Mouse (Mus musculus) layer of hippocampus, postnatal 14 days (tissue): ENCODE results near the gene Nfkbia. TPM values are rescaled to one million over a fixed set of nuclear protein-coding genes. Genes with fewer than 3 reads are reported as not detected.
A peak's percentile ranks its signal among the peaks of the same experiment; 100 is the strongest.

Experiments
- DNase-seq, 2 experiments: peaks; one replicate each; pipeline ENCODE4 v3.0.0; 2021 to 2022; ENCODE audit warnings: low spot score in 2 of 2, mixed read lengths in 1 of 2
- total RNA-seq, 2 experiments: library from RNA; stranded (reverse); gene quantifications; 2 replicates each; pipeline ENCODE4 v1.2.3; 2021

Nfkbia gene
- total RNA-seq, 2 experiments from 2014 or later: 35.2 to 43.8 TPM

DNA sequence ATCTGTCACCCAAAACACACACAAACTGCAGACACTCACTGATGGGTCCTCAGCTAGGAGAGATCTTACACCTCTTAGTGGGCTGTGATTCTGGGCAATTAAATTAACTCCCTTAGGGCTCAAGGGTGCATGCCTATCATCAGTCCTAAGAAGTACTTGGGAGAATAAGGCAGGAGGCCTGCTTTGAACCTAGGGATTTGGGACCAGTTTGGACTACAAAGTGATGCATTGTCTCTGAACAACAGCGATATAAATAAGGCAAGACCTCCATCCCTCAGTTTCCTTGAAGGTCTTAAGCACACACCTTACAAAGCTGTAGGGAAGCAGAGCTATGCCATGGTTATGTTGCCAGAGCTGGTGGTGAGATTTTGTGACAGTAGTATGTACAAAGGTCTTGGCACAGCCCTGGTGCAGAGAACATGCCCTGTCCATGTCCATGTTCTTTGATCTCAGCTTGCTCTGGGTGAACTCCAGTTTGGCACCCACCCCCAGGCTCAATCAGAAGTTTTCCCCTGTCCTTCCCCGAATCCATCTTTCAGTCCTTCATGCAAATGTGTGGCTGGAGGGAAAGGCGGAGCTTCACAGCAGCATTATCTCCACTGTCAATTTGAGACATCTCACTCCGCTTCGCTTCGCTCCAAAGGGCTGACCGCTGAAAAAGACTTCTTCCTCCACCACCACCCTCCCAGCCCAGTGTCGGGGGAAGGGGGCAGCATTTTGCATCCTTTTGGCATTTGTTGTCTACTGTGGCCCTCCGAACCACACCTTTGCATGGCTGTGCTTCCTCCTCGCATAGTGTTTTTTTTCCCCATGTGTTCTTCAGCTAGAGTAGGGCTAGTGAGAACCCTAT, 24.9 kb downstream of the Nfkbia start:
- DNase-seq: no peak

DNA sequence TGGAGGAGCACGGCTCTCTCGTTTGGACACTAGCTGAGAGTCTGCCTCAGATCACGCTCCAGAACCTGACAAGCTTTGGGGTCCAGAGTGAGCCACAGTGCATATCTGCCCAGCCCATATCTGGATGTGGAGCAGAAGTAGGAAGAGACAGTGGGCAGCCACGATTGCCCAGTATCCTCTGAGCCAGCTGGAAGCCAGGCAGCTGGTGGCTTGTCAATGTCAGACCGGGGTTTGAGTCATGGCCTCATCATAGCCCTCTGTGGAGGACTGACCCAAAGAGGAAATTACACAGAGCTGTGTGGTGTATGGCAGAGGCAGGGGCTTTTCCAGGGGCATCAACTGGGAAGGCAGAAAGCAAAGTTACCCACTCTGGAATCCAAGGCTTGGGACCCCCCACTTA, 25.6 kb downstream of the Nfkbia start:
- DNase-seq: no peak

GRCm38 (mm10) chr12:55466088-55466701, 26.3 kb downstream of the Nfkbia start:
- peak in 1 of 2 experiments; percentile 35 for DNase-seq

DNA sequence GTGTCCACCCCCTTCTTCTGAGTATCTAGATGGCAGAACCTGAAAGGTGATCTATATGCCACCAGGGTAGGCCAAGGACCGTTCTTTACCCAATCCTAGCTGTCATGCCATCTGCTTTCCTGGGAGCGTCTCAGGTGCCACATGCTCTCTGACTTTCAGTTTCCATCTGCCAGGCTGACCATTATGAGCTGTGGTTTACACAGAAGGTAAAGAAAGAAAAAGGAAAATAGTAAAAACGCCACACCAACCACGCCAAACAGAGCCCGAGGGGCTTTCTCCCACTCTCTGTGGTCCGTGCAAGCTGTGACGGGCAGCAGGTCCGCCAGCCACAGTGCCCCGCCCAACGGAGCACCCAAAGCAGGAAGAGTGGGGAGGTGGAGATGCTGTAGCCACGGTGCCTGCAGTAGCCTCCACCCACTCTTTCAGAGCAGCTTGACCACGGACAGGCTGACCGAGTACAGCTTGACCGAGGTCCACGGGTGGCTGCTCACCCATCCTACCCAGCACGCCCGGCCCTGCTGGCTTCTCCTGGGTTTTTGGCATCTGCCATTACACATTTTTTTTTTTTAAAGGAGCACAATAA, 27.0 kb downstream of the Nfkbia start:
- no peak for DNase-seq

DNA sequence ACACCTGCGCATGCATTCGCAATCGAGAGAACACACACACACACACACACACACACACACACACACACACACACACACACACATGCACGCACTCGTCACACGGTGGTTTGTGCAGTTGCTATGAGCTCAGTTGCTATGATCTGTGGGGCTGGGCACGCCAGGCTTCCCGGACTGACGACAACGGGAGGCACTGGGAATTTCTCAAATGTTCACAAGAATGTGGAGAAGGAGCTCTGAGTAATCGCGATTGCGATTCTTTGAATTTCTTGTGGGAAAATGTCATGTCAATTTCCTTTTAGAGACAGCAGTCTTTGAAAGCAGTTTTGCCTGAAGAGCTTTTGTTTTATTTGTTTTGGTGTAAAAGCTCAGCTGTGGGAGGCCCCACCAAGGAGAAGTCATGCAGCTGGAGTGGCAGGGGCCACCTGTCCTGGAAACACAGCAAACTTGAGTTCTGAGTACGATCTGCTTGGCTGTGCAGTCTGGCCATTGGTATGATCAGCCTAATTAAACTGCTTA, 27.5 kb downstream of the Nfkbia start:
- peak; percentile 35 to 41 for DNase-seq

- DNase-seq: peak; percentile 55 to 64
These were observed 28.2 kb downstream of the Nfkbia start for GRCm38 (mm10) chr12:55463992-55464845.

- no peak for DNase-seq
These were observed 29.4 kb downstream of the Nfkbia start for GRCm38 (mm10) chr12:55463087-55463486.

- DNase-seq: no peak
These were observed 30.0 kb downstream of the Nfkbia start for GRCm38 (mm10) chr12:55462456-55462855.

DNA sequence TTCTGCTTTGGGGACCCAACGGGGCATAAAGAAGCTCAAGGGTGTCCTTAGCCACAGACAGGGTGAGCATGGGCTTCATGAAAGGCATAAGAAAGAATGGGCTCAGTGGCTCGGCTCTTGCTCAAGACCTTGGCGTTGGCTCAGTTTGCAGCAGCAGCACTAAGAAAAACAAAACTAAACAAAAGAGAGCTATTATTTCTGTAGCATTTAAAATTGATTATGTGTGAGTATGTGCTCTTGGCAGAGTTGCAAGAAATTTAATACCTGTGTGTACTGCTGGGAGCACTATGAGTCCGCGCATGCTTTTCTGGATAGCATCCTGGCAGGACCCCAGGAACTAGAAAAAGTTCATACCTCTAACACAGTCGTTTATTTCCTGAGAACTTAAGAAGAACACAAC, 30.7 kb downstream of the Nfkbia start:
- no peak for DNase-seq

- DNase-seq: no peak
These were observed 31.5 kb downstream of the Nfkbia start for GRCm38 (mm10) chr12:55460900-55461299.

DNA sequence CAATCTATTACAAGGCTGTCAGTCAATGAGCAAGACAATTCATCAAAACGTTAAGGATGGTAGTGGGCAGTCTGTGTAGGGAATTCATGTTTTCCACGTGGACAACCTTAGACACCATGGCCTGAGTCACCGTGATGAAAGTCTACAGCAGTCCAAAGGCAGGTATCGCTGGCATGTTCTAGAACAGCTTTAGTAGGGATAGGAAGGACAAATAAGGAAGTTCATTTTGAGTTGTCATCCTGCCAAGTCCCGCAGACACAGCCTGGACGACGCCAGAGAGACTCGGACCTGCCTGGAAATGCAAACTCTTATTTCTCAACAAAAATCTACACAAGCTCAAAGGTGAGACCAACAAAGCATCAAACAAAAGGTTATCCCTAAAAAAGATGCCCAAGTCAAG, 32.7 kb downstream of the Nfkbia start:
- DNase-seq: no peak

GRCm38 (mm10) chr12:55456893-55457292, 35.6 kb downstream of the Nfkbia start:
- peak in 1 of 2 experiments; percentile 58 for DNase-seq

DNA sequence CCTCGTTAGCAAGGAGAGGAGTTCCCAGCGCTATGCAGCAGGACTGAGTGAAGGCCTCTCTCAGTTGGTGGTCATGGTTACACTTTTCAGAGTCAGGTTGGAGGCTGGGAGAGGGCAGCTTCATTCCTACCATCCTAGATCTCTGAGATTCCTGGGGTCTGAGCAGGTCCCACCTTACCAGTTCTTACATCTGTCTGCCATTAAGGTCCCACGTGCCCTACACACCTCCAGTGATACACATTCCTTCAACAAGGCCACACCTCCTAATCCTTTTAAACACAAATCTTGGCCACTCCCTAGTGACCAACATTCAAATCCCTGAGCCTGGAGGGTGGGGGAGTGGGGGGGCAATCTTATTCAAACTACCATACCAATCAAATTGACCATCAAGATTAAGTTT, 36.3 kb downstream of the Nfkbia start:
- DNase-seq: no peak

DNA sequence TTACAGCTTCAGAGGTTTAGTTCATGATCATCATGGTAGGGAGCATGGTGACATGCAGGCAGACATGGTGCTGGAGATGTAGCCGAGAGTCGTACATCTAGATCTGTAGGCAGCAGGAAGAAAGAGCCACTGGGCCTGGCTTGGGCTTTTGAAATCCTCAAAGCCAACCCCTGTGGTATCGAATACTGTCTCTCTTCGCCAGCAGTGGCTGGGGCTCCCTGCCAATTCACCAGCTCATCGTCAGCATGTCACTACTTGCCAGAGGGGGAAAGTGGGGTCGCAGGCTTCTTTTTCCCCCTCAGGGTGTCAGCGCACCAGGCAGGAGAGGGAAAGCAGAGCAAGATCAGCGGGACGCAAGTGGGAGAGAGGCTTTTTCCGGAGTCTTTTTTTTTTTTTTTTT, 37.2 kb downstream of the Nfkbia start:
- no peak for DNase-seq

- DNase-seq: no peak
These were observed 38.5 kb downstream of the Nfkbia start for GRCm38 (mm10) chr12:55453924-55454323.

DNA sequence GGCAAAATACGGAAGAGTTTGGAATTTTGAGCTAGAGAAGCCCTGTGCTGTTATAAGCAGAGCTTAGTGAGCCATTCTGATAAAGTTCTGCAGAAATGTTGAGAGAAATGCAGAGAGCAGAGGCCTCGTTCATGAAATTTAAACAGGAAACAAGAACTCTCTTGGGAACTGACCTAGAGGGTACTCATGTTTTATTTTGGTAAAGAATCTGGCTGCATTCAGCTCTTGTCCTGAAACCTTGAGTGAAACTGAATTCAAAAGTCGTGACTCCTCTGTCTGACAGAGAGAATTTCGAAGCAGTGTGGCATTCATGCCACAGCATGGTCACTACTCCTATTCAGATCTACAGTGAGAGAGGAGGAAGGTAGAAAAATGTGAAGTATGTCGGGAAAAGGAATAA, 39.6 kb downstream of the Nfkbia start:
- no peak for DNase-seq

GRCm38 (mm10) chr12:55450421-55450820, 42.0 kb downstream of the Nfkbia start:
- no peak for DNase-seq

DNA sequence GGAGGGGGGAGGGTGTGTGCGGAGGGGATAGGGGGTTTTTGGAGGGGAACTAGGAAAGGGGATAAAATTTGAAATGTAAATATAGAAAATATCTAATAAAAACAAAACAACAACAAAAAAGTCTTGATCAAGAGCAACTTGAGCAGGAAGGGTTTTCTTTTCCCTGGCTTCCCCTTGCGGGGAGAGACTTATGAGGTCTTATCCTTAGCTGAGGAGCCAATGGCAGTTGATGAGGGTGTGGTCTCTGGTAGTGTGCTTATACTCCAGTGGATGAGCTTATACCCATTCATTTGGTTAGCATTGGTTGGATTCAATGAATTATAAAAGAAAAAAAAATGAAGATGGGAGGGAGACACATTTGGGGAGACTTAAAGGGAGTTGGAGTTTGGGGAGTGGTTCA, 43.4 kb downstream of the Nfkbia start:
- no peak for DNase-seq

- DNase-seq: no peak
These were observed 44.0 kb downstream of the Nfkbia start for GRCm38 (mm10) chr12:55448457-55448856.

GRCm38 (mm10) chr12:55447396-55447760, 45.1 kb downstream of the Nfkbia start:
- no peak for DNase-seq

- peak; percentile 77 to 91 for DNase-seq
These were observed 45.6 kb downstream of the Nfkbia start for GRCm38 (mm10) chr12:55446746-55447395.
